Mouse (Mus musculus): ENCODE data around the gene Ldlrad3.

Ldlrad3 gene

DNA sequence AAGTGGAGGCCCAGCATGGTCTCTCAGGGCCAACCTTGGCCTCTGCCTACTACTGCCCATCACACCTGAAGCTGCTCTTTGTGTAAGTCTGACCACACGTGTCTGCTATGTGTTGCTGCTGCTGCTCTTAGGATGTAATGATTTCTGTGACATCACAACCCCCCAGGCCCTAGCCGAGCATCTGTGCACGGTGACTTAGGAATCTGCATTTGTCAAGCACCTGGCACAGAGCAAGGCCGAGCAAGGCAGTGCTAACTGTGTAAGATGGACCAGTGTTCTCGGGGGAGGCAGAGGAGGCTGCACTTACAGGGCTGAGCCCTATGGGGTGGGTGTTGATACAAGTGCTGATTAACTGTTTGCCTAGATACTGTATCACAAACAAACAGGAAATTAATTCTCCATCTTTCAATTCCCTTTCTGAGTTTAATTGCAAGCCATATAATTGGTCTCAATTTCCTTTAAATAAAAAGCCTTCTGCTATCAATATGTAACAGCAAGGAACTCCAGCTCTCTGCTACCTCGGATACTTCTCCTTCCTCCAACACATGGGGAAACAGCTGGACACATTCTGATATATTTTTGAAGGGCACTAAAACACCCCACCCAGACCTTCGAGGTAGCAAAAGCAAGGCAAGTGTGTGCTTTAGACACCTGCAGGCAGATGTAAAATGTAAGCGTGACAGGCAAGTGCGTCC is 152.2 kb downstream of the Ldlrad3 start:
- DNase-seq = no peak

DNA sequence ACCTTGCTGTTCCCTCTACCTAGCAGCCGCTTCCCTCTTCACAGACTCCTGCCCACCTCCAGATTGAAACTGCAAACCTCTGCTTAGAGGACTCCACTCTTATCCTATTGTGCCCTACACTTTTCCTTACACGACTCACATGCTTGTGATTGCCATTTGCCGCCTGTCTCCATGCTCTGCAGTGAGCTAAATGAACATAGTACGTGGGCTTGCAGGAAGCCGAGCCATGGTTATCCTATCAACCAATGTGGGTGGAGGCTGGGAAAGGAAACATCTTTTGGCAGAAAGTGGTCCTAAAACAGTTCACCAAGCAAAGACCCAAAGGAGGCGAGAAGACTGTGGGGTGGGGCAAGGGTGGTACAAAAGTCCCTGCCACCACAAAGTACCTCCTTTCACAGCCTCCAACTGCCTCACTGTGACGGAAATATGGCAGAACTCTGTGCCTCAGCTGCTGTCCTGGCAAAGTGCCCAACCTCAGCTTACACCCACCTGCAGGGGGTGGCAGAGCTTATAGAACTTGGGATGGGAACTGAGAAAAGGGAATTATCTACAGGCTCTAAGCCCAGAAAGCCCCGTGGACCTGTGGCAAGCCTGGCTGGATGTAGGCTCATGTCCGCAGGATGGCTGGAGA is 153.4 kb downstream of the Ldlrad3 start:
- no peak for DNase-seq

- peak; percentile 55 to 68 for DNase-seq
These were observed 155.5 kb downstream of the Ldlrad3 start for GRCm38 (mm10) chr2:102030652-102031051.

GRCm38 (mm10) chr2:102030152-102030551 is 156.0 kb downstream of the Ldlrad3 start:
- no peak for DNase-seq

DNA sequence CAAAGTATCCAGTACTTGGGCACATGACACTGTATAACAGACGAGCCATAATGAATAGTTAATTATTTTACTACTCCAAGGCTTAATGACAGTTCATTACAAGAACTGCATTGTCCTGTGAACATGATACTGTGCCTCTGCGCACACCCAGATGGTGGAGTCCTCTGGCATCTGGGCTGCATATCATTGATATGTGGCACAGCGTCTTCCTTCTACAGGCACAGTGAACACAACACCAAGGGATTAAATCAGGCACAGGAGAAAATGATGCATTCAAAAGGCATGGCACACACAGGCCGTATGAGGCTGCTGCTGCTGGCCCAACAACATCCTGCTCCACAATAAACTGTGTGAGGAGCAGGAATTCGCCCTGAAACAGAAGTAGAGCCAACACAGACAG is 156.5 kb downstream of the Ldlrad3 start:
- no peak for DNase-seq

DNA sequence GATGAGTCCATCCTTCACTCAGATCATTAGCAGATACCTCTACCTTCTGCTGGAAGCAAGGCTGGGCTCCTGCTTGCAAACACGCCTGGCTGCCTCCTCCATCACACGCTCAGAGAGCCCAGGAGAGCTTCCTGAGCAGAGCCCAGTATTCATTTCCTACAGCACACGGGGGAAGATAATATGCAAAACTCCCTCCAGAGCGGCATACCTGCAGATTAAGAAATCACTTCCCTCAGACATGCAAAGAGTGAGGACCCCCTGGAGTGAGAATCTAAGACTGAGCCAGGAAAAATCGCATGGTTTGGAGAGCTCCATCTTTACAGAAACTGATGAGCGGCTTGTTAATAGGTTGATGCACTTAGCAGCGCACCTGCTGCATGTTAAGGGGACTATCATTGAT is 158.9 kb downstream of the Ldlrad3 start:
- DNase-seq = no peak

DNA sequence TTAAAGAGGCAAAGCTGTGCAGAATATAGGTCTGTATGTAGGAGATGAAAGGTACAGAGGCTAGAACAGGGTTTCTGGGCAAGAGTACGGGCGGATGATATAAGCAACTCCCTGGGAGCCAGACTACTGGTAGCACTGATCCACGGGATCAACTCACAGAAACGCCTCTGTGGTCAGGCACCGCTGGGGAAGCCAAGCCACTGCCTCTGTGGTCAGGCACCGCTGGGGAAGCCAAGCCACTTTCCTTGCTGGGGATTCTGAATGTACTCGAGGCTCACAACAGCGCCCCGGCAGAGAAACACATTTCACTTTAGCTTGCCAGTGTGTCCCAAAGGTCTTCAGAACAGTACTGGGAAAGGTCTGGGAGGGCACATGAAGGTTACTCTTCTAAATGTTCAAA is 160.0 kb downstream of the Ldlrad3 start:
- no peak for DNase-seq

- DNase-seq = no peak
These were observed 161.7 kb downstream of the Ldlrad3 start for GRCm38 (mm10) chr2:102024483-102024882.

- no peak for DNase-seq
These were observed 164.7 kb downstream of the Ldlrad3 start for GRCm38 (mm10) chr2:102021371-102022084.

- DNase-seq = no peak
These were observed 165.6 kb downstream of the Ldlrad3 start for GRCm38 (mm10) chr2:102020546-102020945.

- DNase-seq = no peak
These were observed 171.6 kb downstream of the Ldlrad3 start for GRCm38 (mm10) chr2:102014538-102015113.

GRCm38 (mm10) chr2:102011311-102011975 is 174.7 kb downstream of the Ldlrad3 start:
- DNase-seq = no peak

- peak in 1 of 2 experiments; percentile 56 for DNase-seq
These were observed 176.4 kb downstream of the Ldlrad3 start for GRCm38 (mm10) chr2:102009766-102010265.

DNA sequence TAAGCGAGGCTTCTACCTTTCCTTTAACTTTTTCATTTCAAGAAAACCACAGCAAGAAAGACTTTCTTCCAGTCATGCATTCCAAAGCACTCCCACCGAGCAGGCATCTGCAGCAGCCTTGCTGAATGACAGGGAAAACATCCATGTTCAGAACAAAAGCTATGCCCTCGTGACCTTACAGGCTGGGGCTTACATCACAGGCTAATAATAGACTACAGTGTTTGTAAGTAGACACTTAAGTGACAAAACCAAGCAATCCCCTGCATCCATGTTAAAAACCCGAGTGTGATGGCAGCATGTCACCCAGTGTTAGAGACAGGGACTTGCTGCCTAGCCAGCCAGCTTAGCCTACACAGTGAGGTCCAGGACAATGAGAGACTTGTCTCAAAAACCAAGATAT is 180.0 kb downstream of the Ldlrad3 start:
- DNase-seq = peak; percentile 48 to 61

- no peak for DNase-seq
These were observed 180.7 kb downstream of the Ldlrad3 start for GRCm38 (mm10) chr2:102005377-102006007.

DNA sequence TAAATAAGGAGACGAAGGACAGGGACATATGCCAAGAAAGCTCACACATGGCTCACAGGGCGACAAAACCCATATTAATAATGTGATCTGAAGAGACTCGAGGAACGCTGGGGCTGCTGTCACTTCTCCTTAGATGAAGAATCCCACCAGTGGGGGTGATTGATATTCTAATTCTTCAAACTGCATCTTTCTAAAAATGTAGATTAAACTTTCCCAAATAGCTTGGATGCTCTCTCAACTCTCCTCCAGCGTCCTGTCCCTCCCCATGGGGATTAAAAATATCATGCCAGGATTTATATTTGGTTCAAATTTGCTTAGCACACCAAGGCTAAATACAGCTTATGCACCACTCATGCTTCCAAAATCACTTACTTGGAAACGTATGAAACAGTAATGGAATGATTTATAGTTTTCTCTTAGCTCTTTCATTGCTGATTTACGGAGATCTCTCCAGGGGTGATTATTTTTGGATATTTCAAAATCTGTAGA is 182.4 kb downstream of the Ldlrad3 start:
- DNase-seq = no peak

DNA sequence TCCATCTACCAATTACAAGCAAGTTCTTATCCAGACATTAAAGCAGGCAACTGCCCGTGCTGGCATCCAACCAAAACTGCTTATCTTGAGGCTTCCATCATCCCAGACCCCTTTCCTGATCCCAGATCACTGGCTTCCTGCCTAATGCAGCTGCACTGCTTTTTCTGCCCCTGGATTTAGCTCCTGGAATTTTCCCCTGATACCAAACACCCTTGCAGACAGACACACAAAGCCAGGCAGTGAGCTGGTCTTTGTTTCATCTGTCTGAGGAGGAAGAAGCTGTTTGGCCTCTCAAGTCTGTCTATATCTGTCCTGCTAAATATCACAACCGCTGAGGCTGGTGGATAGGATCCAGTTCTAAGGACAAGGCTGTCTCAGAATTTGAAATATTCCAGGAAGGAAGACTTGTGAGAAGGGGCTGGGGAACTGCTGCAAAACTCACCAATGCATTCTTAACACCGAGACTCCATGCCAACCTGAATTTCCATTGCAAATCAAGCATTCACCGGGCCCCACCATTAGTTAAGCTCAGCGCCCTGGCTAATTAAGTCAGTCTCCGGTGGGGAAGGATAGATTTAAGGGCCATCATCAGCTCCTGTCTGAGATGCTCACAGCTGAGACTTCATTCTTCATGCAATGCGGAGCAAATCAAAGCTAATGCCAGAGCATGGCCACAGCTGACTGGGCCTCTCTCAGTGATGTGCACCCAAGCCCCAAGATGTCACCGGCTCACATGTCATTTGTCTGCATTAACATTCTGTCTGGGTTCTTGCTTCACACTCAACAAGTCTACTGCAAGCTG is 183.0 kb downstream of the Ldlrad3 start:
- peak; percentile 51 to 75 for DNase-seq

DNA sequence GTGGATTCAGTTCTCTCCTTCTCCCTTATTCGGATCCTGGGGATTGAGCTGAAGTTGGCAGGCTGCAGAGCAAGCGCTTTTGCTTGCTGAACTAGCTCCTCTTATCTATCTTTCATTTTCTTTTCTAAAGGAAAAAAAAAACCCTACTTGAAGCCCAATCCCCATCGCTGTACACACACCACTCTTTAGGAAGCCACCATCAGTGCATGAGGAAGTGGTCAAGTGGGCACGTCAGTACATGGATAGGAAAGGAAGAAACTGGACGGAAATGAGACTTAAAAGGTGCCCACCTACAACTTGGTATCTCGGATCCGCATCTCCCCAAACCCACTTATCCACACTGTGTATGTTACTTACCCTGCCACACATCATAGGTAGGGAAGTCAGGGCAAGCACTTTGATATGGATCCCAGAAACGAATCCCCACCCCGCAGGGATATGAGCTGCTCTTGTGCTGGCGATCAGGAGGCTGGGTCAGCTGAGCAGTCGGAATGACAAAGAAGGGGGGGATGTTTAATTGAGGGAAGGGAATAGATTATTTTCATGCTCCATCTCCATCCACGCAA is 183.7 kb downstream of the Ldlrad3 start:
- no peak for DNase-seq

GRCm38 (mm10) chr2:102001661-102002060 is 184.5 kb downstream of the Ldlrad3 start:
- no peak for DNase-seq

DNA sequence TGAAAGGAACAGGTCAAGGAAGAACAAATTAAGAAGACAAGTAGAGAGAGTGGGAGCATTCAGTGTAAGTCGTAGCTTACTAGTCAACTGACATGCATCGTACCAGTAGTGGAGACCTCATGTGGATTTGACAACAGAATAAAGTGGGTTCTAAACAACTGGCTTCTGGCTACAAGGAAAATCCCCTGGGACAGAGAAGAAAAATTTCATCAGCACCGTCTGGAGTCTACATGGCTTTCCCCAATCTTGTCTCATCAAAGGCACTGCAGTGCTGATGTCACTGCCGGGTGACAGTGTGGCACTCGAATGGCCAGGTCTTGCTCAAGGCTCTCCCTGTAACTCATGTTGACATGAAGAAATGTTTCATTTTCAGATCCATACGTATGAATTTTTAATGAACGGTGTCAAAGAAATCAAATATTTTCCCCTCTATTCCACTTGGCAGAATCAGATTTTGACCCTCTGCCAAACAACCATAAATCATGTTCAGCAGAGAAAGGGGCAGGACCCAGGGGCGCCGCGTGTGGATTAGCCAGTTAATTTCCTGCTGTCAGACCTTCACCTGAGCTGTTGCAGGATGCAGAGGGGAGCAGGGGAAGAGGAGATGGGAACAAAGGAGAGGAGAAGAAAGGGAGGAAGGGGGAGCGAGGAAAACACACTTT is 187.1 kb downstream of the Ldlrad3 start:
- DNase-seq = no peak

All from lung, postnatal 4 days (tissue).